In the genomic region with DNA sequence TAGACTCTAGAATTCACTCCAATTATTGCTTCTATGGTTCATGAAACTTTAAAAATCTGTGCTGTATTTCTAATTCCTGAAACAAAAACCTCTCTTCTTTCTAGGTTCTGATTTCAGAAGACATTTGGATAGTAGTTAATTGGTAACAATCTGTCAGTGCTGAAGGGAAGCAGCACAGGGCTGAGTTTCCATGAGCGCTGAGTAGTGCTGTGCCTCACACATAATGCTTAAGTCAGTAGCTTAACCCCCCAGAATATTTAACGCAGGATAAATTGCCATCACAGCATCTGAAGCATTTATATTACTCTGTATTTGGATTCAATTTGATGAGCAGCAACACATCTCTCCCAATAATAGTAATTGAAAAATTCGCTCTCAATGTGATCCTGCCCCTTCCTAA, we compare ENCODE assay signal across 29 mouse cellular contexts.
DNase-seq lines count a peak whose midpoint lies in the region; ATAC-seq and TF ChIP-seq lines count a peak whose summit lies in the region.
"Had no signal": no experiment of that assay in that cellular context is flagged by ENCODE, and none has a peak within 500 bp of the region (broad histone marks: within the 10 kb centered on the region; RNA-seq: fewer than 3 reads in every experiment).

No protein-coding gene starts in this region.

- ATAC-seq in hindbrain, embryonic 13.5 days (ENCODE audit: low FRiP score): peak; percentile 74; the same call in 1 of the 2 replicates
- ATAC-seq in hindbrain, postnatal 0 days: no peak
- ATAC-seq in neural tube, embryonic 13.5 days (ENCODE audit: low read depth): peak; percentile 47; the same call in 1 of the 2 replicates
- no peak for ATAC-seq in midbrain, embryonic 14.5 days (ENCODE audit: low FRiP score, low TSS enrichment)
- ATAC-seq: Patski had no signal

- H3K9ac ChIP-seq in hindbrain, embryonic 13.5 days: no peak overlapping the region
- no peak overlapping the region for H3K9ac ChIP-seq in hindbrain, postnatal 0 days (replicated peaks; ENCODE audit: low read length)
- no peak overlapping the region for H3K9ac ChIP-seq in neural tube, embryonic 13.5 days
- H3K9ac ChIP-seq in midbrain, embryonic 14.5 days (replicated peaks; ENCODE audit: low read length): no peak overlapping the region
- H3K9ac ChIP-seq: embryonic facial prominence, embryonic 13.5 days; heart, embryonic 13.5 days; kidney, embryonic 15.5 days; limb, embryonic 15.5 days; liver, embryonic 14.5 days; lung, embryonic 14.5 days had no signal

- no peak overlapping the region for H3K4me3 ChIP-seq in hindbrain, embryonic 13.5 days
- H3K4me3 ChIP-seq in hindbrain, postnatal 0 days (ENCODE audit: low read length): no peak overlapping the region
- no peak overlapping the region for H3K4me3 ChIP-seq in neural tube, embryonic 13.5 days
- H3K4me3 ChIP-seq in midbrain, embryonic 14.5 days (replicated peaks; ENCODE audit: low read depth, low read length): no peak overlapping the region
- H3K4me3 ChIP-seq: embryonic facial prominence, embryonic 13.5 days; erythroblast, embryonic 14.5 days; heart, embryonic 13.5 days; kidney, embryonic 15.5 days; limb, embryonic 15.5 days had no signal

- H3K27ac ChIP-seq in hindbrain, embryonic 13.5 days: no peak overlapping the region
- no peak overlapping the region for H3K27ac ChIP-seq in hindbrain, postnatal 0 days
- no peak overlapping the region for H3K27ac ChIP-seq in neural tube, embryonic 13.5 days (replicated peaks)
- H3K27ac ChIP-seq in midbrain, embryonic 14.5 days (replicated peaks; ENCODE audit: low read depth, low read length): no peak overlapping the region
- H3K27ac ChIP-seq: embryonic facial prominence, embryonic 13.5 days; heart, embryonic 13.5 days; kidney, embryonic 15.5 days; limb, embryonic 15.5 days; liver, embryonic 14.5 days; stomach, postnatal 0 days had no signal

- no peaks in the 10 kb centered on the region for H3K36me3 ChIP-seq in hindbrain, embryonic 13.5 days
- no peaks in the 10 kb centered on the region for H3K36me3 ChIP-seq in hindbrain, postnatal 0 days (ENCODE audit: insufficient read depth, low read length)
- H3K36me3 ChIP-seq in neural tube, embryonic 13.5 days: no peaks in the 10 kb centered on the region
- no peaks in the 10 kb centered on the region for H3K36me3 ChIP-seq in midbrain, embryonic 14.5 days (ENCODE audit: control insufficient read depth, insufficient read depth, low read length)
- H3K36me3 ChIP-seq: embryonic facial prominence, embryonic 13.5 days; G1E; heart, embryonic 13.5 days; kidney, embryonic 15.5 days; limb, embryonic 15.5 days had no signal

- 57% methylated on average over 3 of the region's 3 CpGs for WGBS in hindbrain, embryonic 13.5 days
- 70% methylated on average over 3 of the region's 3 CpGs for WGBS in hindbrain, postnatal 0 days
- WGBS in neural tube, embryonic 13.5 days: 61% methylated on average over 3 of the region's 3 CpGs
- 58% methylated on average over 3 of the region's 3 CpGs for WGBS in midbrain, embryonic 14.5 days

- no peaks in the 10 kb centered on the region for H3K27me3 ChIP-seq in hindbrain, embryonic 13.5 days
- H3K27me3 ChIP-seq in hindbrain, postnatal 0 days (ENCODE audit: insufficient read depth, low read length): no peaks in the 10 kb centered on the region
- H3K27me3 ChIP-seq in neural tube, embryonic 13.5 days: no peaks in the 10 kb centered on the region
- no peaks in the 10 kb centered on the region for H3K27me3 ChIP-seq in midbrain, embryonic 14.5 days (ENCODE audit: control insufficient read depth, insufficient read depth, low read length)
- H3K27me3 ChIP-seq: CH12.LX; embryonic facial prominence, embryonic 13.5 days; heart, embryonic 13.5 days; kidney, embryonic 15.5 days; limb, embryonic 15.5 days; Patski had no signal

- no peak for TF ChIP-seq CTCF in hindbrain, postnatal 0 days (IDR thresholded peaks at IDR 0.05; ENCODE audit: low read depth)

- H3K9me3 ChIP-seq in hindbrain, embryonic 13.5 days: no peaks in the 10 kb centered on the region
- H3K9me3 ChIP-seq in hindbrain, postnatal 0 days (ENCODE audit: low read length): no peaks in the 10 kb centered on the region
- no peaks in the 10 kb centered on the region for H3K9me3 ChIP-seq in neural tube, embryonic 13.5 days
- no peaks in the 10 kb centered on the region for H3K9me3 ChIP-seq in midbrain, embryonic 14.5 days (ENCODE audit: control insufficient read depth, low read length)
- H3K9me3 ChIP-seq: embryonic facial prominence, embryonic 13.5 days; G1E; heart, embryonic 13.5 days; kidney, embryonic 15.5 days; limb, embryonic 15.5 days had no signal

- H3K4me1 ChIP-seq in hindbrain, embryonic 13.5 days (replicated peaks): peaks cover 10% of the 10 kb centered on the region; the same call in 1 of the 2 replicates
- no peaks in the 10 kb centered on the region for H3K4me1 ChIP-seq in hindbrain, postnatal 0 days (ENCODE audit: insufficient read depth, low read length)
- peaks cover 4% of the 10 kb centered on the region for H3K4me1 ChIP-seq in neural tube, embryonic 13.5 days (replicated peaks)
- peaks cover 19% of the 10 kb centered on the region for H3K4me1 ChIP-seq in midbrain, embryonic 14.5 days (ENCODE audit: control insufficient read depth, insufficient read depth, low read length)
- H3K4me1 ChIP-seq: embryonic facial prominence, embryonic 13.5 days; kidney, embryonic 15.5 days; limb, embryonic 15.5 days had no signal

- no peak overlapping the region for H3K4me2 ChIP-seq in hindbrain, embryonic 13.5 days
- H3K4me2 ChIP-seq in hindbrain, postnatal 0 days (ENCODE audit: low read depth, low read length): no peak overlapping the region
- no peak overlapping the region for H3K4me2 ChIP-seq in neural tube, embryonic 13.5 days
- no peak overlapping the region for H3K4me2 ChIP-seq in midbrain, embryonic 14.5 days (ENCODE audit: low read length)
- H3K4me2 ChIP-seq: embryonic facial prominence, embryonic 13.5 days; heart, embryonic 13.5 days; kidney, embryonic 15.5 days; limb, embryonic 15.5 days; lung, embryonic 14.5 days had no signal

- DNase-seq in hindbrain, postnatal 0 days (ENCODE audit: low spot score): no peak
- no peak for DNase-seq in neural tube, embryonic 10.5 days (ENCODE audit: extremely low spot score, low spot score)
- DNase-seq in midbrain, embryonic 14.5 days: peak; percentile 34
- DNase-seq in heart, adult 8-10 months (ENCODE audit: low spot score): no peak
- DNase-seq in thymus, adult 18-20 months: no peak
- DNase-seq: B cell, adult 2 months; cerebellum, adult 18-20 months; cerebellum, postnatal 25 days; embryo, embryonic 11 days; gastrocnemius, postnatal 10 days; heart, adult 11 months; heart, postnatal 14 days; kidney, adult 11 months; kidney, postnatal 4 days; layer of hippocampus, adult 9-11 months; left cerebral cortex, postnatal 4 days; lung, embryonic 14.5 days had no signal

Comparison
In these comparisons a context has a peak if more than half of its experiments do, and no peak if none do; other contexts are left out.
1. ATAC-seq: peak in hindbrain, embryonic 13.5 days (single experiment) and neural tube, embryonic 13.5 days (single experiment); none in hindbrain, postnatal 0 days (single experiment) and midbrain, embryonic 14.5 days (single experiment).